Mouse (Mus musculus) brain, embryonic 14.5 days (tissue): Measurements from ENCODE around the gene Cyp2s1. TPM values are rescaled to one million over a fixed set of nuclear protein-coding genes. Genes with fewer than 3 reads are reported as not detected.
A peak's percentile ranks its signal among the peaks of the same experiment; 100 is the strongest.

Experiments used
- DNase-seq: peaks from one replicate; pipeline ENCODE4 v3.0.0-alpha.2; 2011; ENCODE audit warnings: low read depth
- CTCF ChIP-seq: fragments of 200-500 bp; IDR thresholded peaks from 2 replicates; pipeline ENCODE4 v1.5.1; 2012; ENCODE audit warnings: inconsistent platforms, mild to moderate bottlenecking, moderate library complexity, borderline replicate concordance; ENCODE audit not compliant: insufficient read depth, insufficient read length; ENCODE audit errors: extremely low read depth
- POLR2A ChIP-seq: fragments of 200-500 bp; IDR thresholded peaks from 2 replicates; pipeline ENCODE4 v1.6.1; 2012; ENCODE audit warnings: mild to moderate bottlenecking, inconsistent platforms, borderline replicate concordance; ENCODE audit not compliant: poor library complexity, insufficient read depth, insufficient read length, severe bottlenecking; ENCODE audit errors: extremely low read depth
- polyA plus RNA-seq: library from polyadenylated mRNA; depleted of rRNA; stranded (reverse); fragments of >200 nt; gene quantifications from 2 replicates; pipeline ENCODE4 v1.2.3, GENCODE M21; 2012; rRNA removed

The Cyp2s1 gene
- 1.7 and 2.0 TPM in 2 replicates for polyA plus RNA-seq

GRCm38 (mm10) chr7:25816241-25816919, at the start of gene Cyp2s1:
Gene Cyp2s1 (minus strand): TSS chr7:25816913.
- peak; percentile 35 for DNase-seq
- no peak for TF ChIP-seq POLR2A

- DNase-seq, result no peak
- TF ChIP-seq POLR2A (no peak), CTCF (no peak)
Measured at GRCm38 (mm10) chr7:25864861-25865260, 48.1 kb upstream of the Cyp2s1 start.

- TF ChIP-seq CTCF (no peak), POLR2A (no peak)
- DNase-seq, result no peak
Measured at GRCm38 (mm10) chr7:25863756-25864155, 47.0 kb upstream of the Cyp2s1 start.

- DNase-seq, result no peak
- TF ChIP-seq POLR2A, result no peak
Measured at GRCm38 (mm10) chr7:25862365-25862764, 45.7 kb upstream of the Cyp2s1 start.

- TF ChIP-seq CTCF, result peak; percentile 29; the same call in 1 of the 2 replicates
- no peak for TF ChIP-seq POLR2A
- peak; percentile 49 for DNase-seq
Measured at GRCm38 (mm10) chr7:25859962-25860870, 43.5 kb upstream of the Cyp2s1 start.

GRCm38 (mm10) chr7:25855082-25855481, 38.4 kb upstream of the Cyp2s1 start:
- peak; percentile 33 for DNase-seq

GRCm38 (mm10) chr7:25848444-25848812, 31.7 kb upstream of the Cyp2s1 start:
- no peak for TF ChIP-seq CTCF
- no peak for TF ChIP-seq POLR2A
- DNase-seq, result peak; percentile 48

More at GRCm38 (mm10) chr7:25855082-25855481, 38.4 kb upstream of the Cyp2s1 start:
- TF ChIP-seq POLR2A (no peak), CTCF (peak; percentile 71)

- TF ChIP-seq CTCF (peak; percentile 77; the same call in 1 of the 2 replicates), POLR2A (no peak)
- DNase-seq, result peak; percentile 91
Measured at GRCm38 (mm10) chr7:25847722-25848443, 31.2 kb upstream of the Cyp2s1 start.

- TF ChIP-seq POLR2A (no peak), CTCF (no peak)
Measured at GRCm38 (mm10) chr7:25844885-25845284, 28.2 kb upstream of the Cyp2s1 start.

GRCm38 (mm10) chr7:25844423-25844822, 27.7 kb upstream of the Cyp2s1 start:
- DNase-seq, result no peak
- TF ChIP-seq POLR2A, result no peak
- no peak for TF ChIP-seq CTCF

More at GRCm38 (mm10) chr7:25844885-25845284, 28.2 kb upstream of the Cyp2s1 start:
- DNase-seq, result no peak

GRCm38 (mm10) chr7:25843492-25843891, 26.8 kb upstream of the Cyp2s1 start:
- no peak for TF ChIP-seq POLR2A
- TF ChIP-seq CTCF, result no peak
- DNase-seq, result peak; percentile 16

- no peak for DNase-seq
- no peak for TF ChIP-seq CTCF
Measured at GRCm38 (mm10) chr7:25840908-25841307, 24.2 kb upstream of the Cyp2s1 start.
